Mouse (Mus musculus): ENCODE measurements around the gene Asah2. TPM values are rescaled to one million over a fixed set of nuclear protein-coding genes. Genes with fewer than 3 reads are reported as not detected.

The Asah2 gene
- total and polyA plus RNA-seq, 3 experiments, result 0.38 to 0.73 (median 0.63) TPM

GRCm38 (mm10) chr19:32051251-32051650 lies 56.8 kb downstream of the Asah2 start:
- TF ChIP-seq IRF4 (IDR thresholded peaks at IDR 0.05; ENCODE audit: low read depth, low read length) (no peak), BHLHE40 (IDR thresholded peaks at IDR 0.05; ENCODE audit: low read depth, low read length) (no peak), ELF1 (IDR thresholded peaks at IDR 0.05; ENCODE audit: low read depth, low read length) (no peak), RCOR1 (conservative IDR thresholded peaks at IDR 0.05; ENCODE audit: low read depth, low read length) (no peak), ETS1 (conservative IDR thresholded peaks at IDR 0.05; ENCODE audit: low read depth, low read length) (no peak), ZC3H11A (IDR thresholded peaks at IDR 0.05; ENCODE audit: low read depth, low read length) (no peak), USF2 (conservative IDR thresholded peaks at IDR 0.05; ENCODE audit: low read depth, low read length) (no peak), TBP (conservative IDR thresholded peaks at IDR 0.05; ENCODE audit: low read depth, low read length) (no peak), ZMIZ1 (IDR thresholded peaks at IDR 0.05; ENCODE audit: low read depth, low read length) (no peak), MEF2A (IDR thresholded peaks at IDR 0.05; ENCODE audit: borderline replicate concordance, low read depth, low read length) (no peak), POLR2AphosphoS2 (IDR thresholded peaks at IDR 0.05; ENCODE audit: low read depth, low read length) (no peak)
- dilution Hi-C loops (cut with MboI; ENCODE audit: extremely low pct_ligation_motif_present, extremely low pct_unique_long_range_greater_than_20kb, low sequenced_read_pairs) (no loop called here), in situ Hi-C loops (cut with MboI; ENCODE audit: low pct_ligation_motif_present, low pct_unique_long_range_greater_than_20kb, low sequenced_read_pairs) (no loop called here)
- no peak overlapping the region for H3K4me3 ChIP-seq (replicated peaks in 1 of 3; ENCODE audit: low read depth in 2 of 3, low read length in 2 of 3, poor library complexity in 1 of 3)
- no peaks in the 10 kb centered on the region for H3K27me3 ChIP-seq (replicated peaks)
- no peak overlapping the region for H3K27ac ChIP-seq (ENCODE audit: insufficient read depth, low read depth)
- H3K9me3 ChIP-seq (replicated peaks; ENCODE audit: low read length), result no peaks in the 10 kb centered on the region
- H3K9ac ChIP-seq (ENCODE audit: insufficient read depth, low read depth), result no peak overlapping the region
- DNase-seq (ENCODE audit: extremely low read depth), result no peak
- H3K4me2 ChIP-seq (ENCODE audit: insufficient read depth, low read depth, poor library complexity, severe bottlenecking), result no peak overlapping the region
- peaks cover 0 to 11% of the 10 kb centered on the region in 2 experiments; a peak in 2 of 4 replicates for H3K4me1 ChIP-seq (ENCODE audit: control insufficient read depth in 1 of 2, insufficient read depth in 2 of 2)
- H3K36me3 ChIP-seq (replicated peaks in 1 of 2; ENCODE audit: control insufficient read depth in 1 of 2, insufficient read depth in 1 of 2, low read length in 1 of 2), result no peaks in the 10 kb centered on the region
- no peaks in the 10 kb centered on the region for H3K79me2 ChIP-seq (replicated peaks; ENCODE audit: control insufficient read depth, extremely low read depth, insufficient read depth, poor library complexity, severe bottlenecking)

- H3K27ac ChIP-seq (ENCODE audit: insufficient read depth, low read depth), result no peak overlapping the region
- no peak overlapping the region for H3K4me2 ChIP-seq (ENCODE audit: insufficient read depth, low read depth, poor library complexity, severe bottlenecking)
- H3K9ac ChIP-seq (ENCODE audit: insufficient read depth, low read depth), result no peak overlapping the region
- TF ChIP-seq USF1 (IDR thresholded peaks at IDR 0.05; ENCODE audit: low read depth, low read length) (no peak), RAD21 (IDR thresholded peaks at IDR 0.05; ENCODE audit: low read depth, low read length) (no peak), NELFE (IDR thresholded peaks at IDR 0.05; ENCODE audit: low read depth, low read length) (no peak), ETS1 (conservative IDR thresholded peaks at IDR 0.05; ENCODE audit: low read depth, low read length) (no peak), UBTF (IDR thresholded peaks at IDR 0.05; ENCODE audit: low read depth, low read length) (no peak), MYC (IDR thresholded peaks at IDR 0.05; ENCODE audit: low read depth, low read length) (no peak), SMC3 (IDR thresholded peaks at IDR 0.05; ENCODE audit: low read depth, low read length) (no peak), MAX (IDR thresholded peaks at IDR 0.05; ENCODE audit: low read length) (no peak), CTCF (conservative IDR thresholded peaks at IDR 0.05 in 1 of 2, IDR thresholded peaks at IDR 0.05 in 1 of 2; ENCODE audit: low read depth in 2 of 2, low read length in 2 of 2) (no peak), MAFK (IDR thresholded peaks at IDR 0.05; ENCODE audit: insufficient replicate concordance, low read length) (no peak), IRF4 (IDR thresholded peaks at IDR 0.05; ENCODE audit: low read depth, low read length) (no peak), ZC3H11A (IDR thresholded peaks at IDR 0.05; ENCODE audit: low read depth, low read length) (no peak), PAX5 (IDR thresholded peaks at IDR 0.05; ENCODE audit: low read length) (no peak), USF2 (conservative IDR thresholded peaks at IDR 0.05; ENCODE audit: low read depth, low read length) (no peak), JUND (conservative IDR thresholded peaks at IDR 0.05; ENCODE audit: low read depth, low read length) (no peak), ELF1 (IDR thresholded peaks at IDR 0.05; ENCODE audit: low read depth, low read length) (no peak), HCFC1 (IDR thresholded peaks at IDR 0.05; ENCODE audit: low read depth, low read length) (no peak)
- H3K36me3 ChIP-seq (replicated peaks in 1 of 2; ENCODE audit: control insufficient read depth in 1 of 2, insufficient read depth in 1 of 2, low read length in 1 of 2), result no peaks in the 10 kb centered on the region
- in situ Hi-C loops (cut with MboI; ENCODE audit: low pct_ligation_motif_present, low pct_unique_long_range_greater_than_20kb, low sequenced_read_pairs), result no loop called here
- dilution Hi-C loops (cut with MboI; ENCODE audit: extremely low pct_ligation_motif_present, extremely low pct_unique_long_range_greater_than_20kb, low sequenced_read_pairs), result no loop called here
- H3K9me3 ChIP-seq (replicated peaks; ENCODE audit: low read length), result no peaks in the 10 kb centered on the region
- H3K79me2 ChIP-seq (replicated peaks; ENCODE audit: control insufficient read depth, extremely low read depth, insufficient read depth, poor library complexity, severe bottlenecking), result no peaks in the 10 kb centered on the region
- H3K27me3 ChIP-seq (replicated peaks), result no peaks in the 10 kb centered on the region
- H3K4me3 ChIP-seq (replicated peaks in 1 of 3; ENCODE audit: low read depth in 2 of 3, low read length in 2 of 3, poor library complexity in 1 of 3), result no peak overlapping the region
- H3K4me1 ChIP-seq (ENCODE audit: control insufficient read depth in 1 of 2, insufficient read depth in 2 of 2), result peaks cover 0 to 6% of the 10 kb centered on the region in 2 experiments; a peak in 2 of 4 replicates
- DNase-seq (ENCODE audit: extremely low read depth), result no peak
These were observed 75.1 kb downstream of the Asah2 start for GRCm38 (mm10) chr19:32032881-32033280.

All from CH12.LX (cell line).